Mouse (Mus musculus): ENCODE data around the gene Appl2. TPM values are rescaled to one million over a fixed set of nuclear protein-coding genes. Genes with fewer than 3 reads are reported as not detected.
A peak's percentile ranks its signal among the peaks of the same experiment; 100 is the strongest.
"Not testable (repeated sequence)": the region's sequence is repeated elsewhere in the genome, so short reads cannot be mapped to it uniquely, and the experiment has no call there.

Appl2 gene
- 10 to 100 TPM; 34.2 to 40.0 TPM for total RNA-seq (2021)
- long read RNA-seq, experiment 1, transcript Appl2-201 (21 exons, 3,020 nt) = major isoform, 13 of 25 reads
- long read RNA-seq, experiment 1, partial matches to known transcripts = 4 of 25 reads
- long read RNA-seq, experiment 1, other reads (novel, unspliced or antisense) = 8 of 25 reads
- long read RNA-seq, experiment 2, transcript Appl2-201 (21 exons, 3,020 nt) = major isoform, 10 of 17 reads
- long read RNA-seq, experiment 2, partial matches to known transcripts = 0 of 17 reads
- long read RNA-seq, experiment 2, other reads (novel, unspliced or antisense) = 7 of 17 reads

- peak; percentile 96 to 97 for DNase-seq
Measured at GRCm38 (mm10) chr10:83648131-83649020, at the start of gene Appl2. TSS of gene Appl2 (minus strand) at chr10:83648738.

- no peak for DNase-seq
Measured at GRCm38 (mm10) chr10:83696226-83696625, 47.7 kb upstream of the Appl2 start.

GRCm38 (mm10) chr10:83692175-83692895 is 43.8 kb upstream of the Appl2 start:
- DNase-seq = no peak

- no peak for DNase-seq
Measured at GRCm38 (mm10) chr10:83688215-83688614, 39.7 kb upstream of the Appl2 start.

GRCm38 (mm10) chr10:83681334-83681733 is 32.8 kb upstream of the Appl2 start:
- no peak for DNase-seq

GRCm38 (mm10) chr10:83666556-83666955 is 18.0 kb upstream of the Appl2 start:
- DNase-seq = no peak

- DNase-seq = no peak
Measured at GRCm38 (mm10) chr10:83661925-83662324, 13.4 kb upstream of the Appl2 start.

GRCm38 (mm10) chr10:83660605-83661004 is 12.1 kb upstream of the Appl2 start:
- no peak for DNase-seq

- no peak for DNase-seq
Measured at GRCm38 (mm10) chr10:83654591-83654990, 6.1 kb upstream of the Appl2 start.

- DNase-seq = not testable (repeated sequence)
Measured at GRCm38 (mm10) chr10:83652205-83652866, 3.8 kb upstream of the Appl2 start.

- no peak for DNase-seq
Measured at GRCm38 (mm10) chr10:83649037-83649436, 499 bp upstream of the Appl2 start.

- peak; percentile 36 to 38 for DNase-seq
Measured at GRCm38 (mm10) chr10:83646351-83646885, 2.1 kb downstream of the Appl2 start.

GRCm38 (mm10) chr10:83645716-83645990 is 2.9 kb downstream of the Appl2 start:
- no peak for DNase-seq

GRCm38 (mm10) chr10:83644865-83645715 is 3.4 kb downstream of the Appl2 start:
- DNase-seq = peak; percentile 52 to 65

- DNase-seq = no peak
Measured at GRCm38 (mm10) chr10:83644167-83644566, 4.4 kb downstream of the Appl2 start.

- DNase-seq = no peak
Measured at GRCm38 (mm10) chr10:83641641-83642040, 6.9 kb downstream of the Appl2 start.

GRCm38 (mm10) chr10:83639881-83640386 is 8.6 kb downstream of the Appl2 start:
- no peak for DNase-seq

- DNase-seq = peak; percentile 90 to 95
Measured at GRCm38 (mm10) chr10:83637295-83637694, 11.2 kb downstream of the Appl2 start.

- no peak for DNase-seq
Measured at GRCm38 (mm10) chr10:83636191-83636590, 12.3 kb downstream of the Appl2 start.

GRCm38 (mm10) chr10:83634461-83634860 is 14.1 kb downstream of the Appl2 start:
- peak in 1 of 2 experiments; percentile 54 for DNase-seq
